Mouse (Mus musculus) limb, embryonic 10.5 days (tissue): ENCODE data around the gene Zfp119b. TPM values are rescaled to one million over a fixed set of nuclear protein-coding genes. Genes with fewer than 3 reads are reported as not detected.

Experiments used
- DNase-seq: peaks from one replicate; pipeline ENCODE4 v3.0.0-alpha.2; 2017; ENCODE audit warnings: low spot score
- H3K27ac ChIP-seq: fragments of 300-500 bp; sonication (generic); 2 replicates; pipeline ENCODE4 v1.5.1; 2016; ENCODE audit warnings: mild to moderate bottlenecking
- H3K27me3 ChIP-seq: fragments of 300-500 bp; sonication (generic); 2 replicates; pipeline ENCODE4 v1.6.1; 2016; ENCODE audit warnings: low read depth, mild to moderate bottlenecking; ENCODE audit not compliant: poor library complexity, severe bottlenecking
- H3K36me3 ChIP-seq: fragments of 300-500 bp; sonication (generic); 2 replicates; pipeline ENCODE4 v1.6.1; 2016; ENCODE audit warnings: mild to moderate bottlenecking, moderate library complexity
- H3K4me1 ChIP-seq: fragments of 300-500 bp; sonication (generic); 2 replicates; pipeline ENCODE4 v1.6.1; 2016
- H3K4me3 ChIP-seq: fragments of 300-500 bp; sonication (generic); 2 replicates; pipeline ENCODE4 v1.5.1; 2016; ENCODE audit warnings: mild to moderate bottlenecking, moderate library complexity
- H3K9me3 ChIP-seq: fragments of 300-500 bp; sonication (generic); replicated peaks from 2 replicates; pipeline ENCODE4 v1.6.1; 2016; ENCODE audit warnings: mild to moderate bottlenecking
- WGBS: fragments of 180-500 bp; shearing (Covaris S2); methylation state at CpG from one replicate; pipeline ENCODE4 v1.1.7; 2016; 5-methylcytosine and 5-hydroxymethylcytosine counted together
- polyA plus RNA-seq: library from polyadenylated mRNA; unstranded; fragments of >200 nt; fragmentation: Nextera tagmentation; extraction: Ambion mirVana; gene quantifications from 2 replicates; pipeline ENCODE4 v1.2.1, GENCODE M21; 2016

Gene Zfp119b
- 3.9 and 5.0 TPM in 2 replicates for polyA plus RNA-seq

DNA sequence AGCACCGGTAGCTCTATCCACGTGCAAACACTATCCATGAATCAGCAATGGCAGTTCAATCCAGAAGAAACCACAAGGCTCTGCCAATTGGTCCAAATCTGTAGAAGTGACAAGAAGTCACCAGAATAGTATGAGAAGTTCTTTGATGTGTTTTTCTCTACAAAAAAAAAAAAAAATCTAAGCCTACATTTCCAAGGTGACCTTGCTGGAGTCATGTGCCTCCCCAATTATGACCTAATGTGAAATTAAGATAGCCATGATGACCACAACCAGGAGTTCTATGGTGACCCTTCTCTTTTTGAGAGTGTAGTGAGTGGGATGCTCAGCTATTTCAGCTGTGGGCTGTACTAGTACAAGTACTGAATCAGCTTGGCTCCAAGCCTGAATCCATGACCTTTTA, at the start of gene Zfp119b:
Zfp119b (minus strand) TSS at position 101 of the 400 bp plus-strand sequence.
- WGBS: 87% methylated on average over 2 of the region's 2 CpGs
- Histone ChIP-seq H3K4me1 (peaks cover 6% of the 10 kb centered on the region), H3K4me3 (no peak within 1 kb of the TSS), H3K27ac (no peak within 1 kb of the TSS), H3K36me3 (no peaks in the 10 kb centered on the region), H3K9me3 (no peaks in the 10 kb centered on the region), H3K27me3 (peaks cover 5% of the 10 kb centered on the region)
- no peak for DNase-seq

DNA sequence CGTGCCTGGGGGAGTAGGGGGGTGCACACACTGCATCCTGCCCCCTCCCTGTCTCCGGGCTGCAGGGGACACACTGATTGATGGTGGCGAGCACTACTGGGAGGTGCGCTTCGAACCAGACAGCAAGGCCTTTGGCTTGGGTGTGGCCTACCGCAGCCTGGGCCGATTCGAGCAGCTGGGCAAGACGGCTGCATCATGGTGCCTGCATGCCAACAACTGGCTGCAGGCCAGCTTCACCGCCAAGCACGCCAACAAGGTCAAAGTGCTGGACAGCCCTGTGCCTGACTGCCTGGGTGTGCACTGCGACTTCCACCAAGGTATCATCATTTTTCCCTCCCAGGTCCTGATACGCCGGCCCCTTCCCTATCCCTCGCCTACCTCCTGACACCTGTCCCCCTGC, 46.7 kb upstream of the Zfp119b start:
- H3K27me3 ChIP-seq: peaks cover 22% of the 10 kb centered on the region
- H3K9me3 ChIP-seq: no peaks in the 10 kb centered on the region
- DNase-seq: no peak
- H3K4me1 ChIP-seq: peaks cover 11% of the 10 kb centered on the region
- H3K27ac ChIP-seq: no peak overlapping the region
- WGBS: 92% methylated on average over 15 of the region's 15 CpGs
- H3K4me3 ChIP-seq: no peak overlapping the region
- H3K36me3 ChIP-seq: peaks cover 33% of the 10 kb centered on the region

DNA sequence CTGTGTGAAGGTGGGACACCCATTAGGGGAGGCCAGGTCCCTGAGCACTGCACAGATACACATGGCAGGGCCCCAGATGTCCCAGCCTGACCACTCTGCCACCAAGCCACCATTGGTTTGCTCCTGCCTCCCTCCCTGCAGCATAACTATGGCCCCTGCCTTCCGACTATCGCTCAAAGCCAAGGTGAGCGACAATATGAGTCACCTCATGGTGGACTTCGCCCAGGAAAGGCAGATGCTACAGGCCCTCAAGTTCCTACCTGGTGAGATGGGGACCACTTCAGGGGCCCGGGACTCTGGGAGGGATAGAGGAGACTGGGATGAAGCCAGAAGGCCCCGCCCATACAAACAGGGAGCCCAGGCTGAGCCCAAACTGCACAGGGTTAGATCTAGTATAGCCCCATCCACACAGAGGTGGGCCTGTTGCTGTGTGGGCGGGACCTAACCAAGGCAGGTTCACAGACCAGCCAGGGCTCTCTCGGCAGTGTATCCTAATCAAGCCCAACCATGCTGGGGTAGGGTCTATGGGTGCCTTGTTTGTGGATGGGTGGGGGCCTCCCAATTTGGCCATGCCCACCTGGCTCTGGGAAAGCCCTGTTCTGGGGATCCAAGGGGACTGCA, 41.1 kb upstream of the Zfp119b start:
- Histone ChIP-seq H3K4me1 (peaks cover 12% of the 10 kb centered on the region), H3K36me3 (peaks cover 20% of the 10 kb centered on the region), H3K9me3 (no peaks in the 10 kb centered on the region), H3K4me3 (no peak overlapping the region), H3K27me3 (0 out of 2 replicates have a peak, but pooled peaks cover 2% of the 10 kb centered on the region), H3K27ac (no peak overlapping the region)
- no peak for DNase-seq
- WGBS: 79% methylated on average over 8 of the region's 8 CpGs

DNA sequence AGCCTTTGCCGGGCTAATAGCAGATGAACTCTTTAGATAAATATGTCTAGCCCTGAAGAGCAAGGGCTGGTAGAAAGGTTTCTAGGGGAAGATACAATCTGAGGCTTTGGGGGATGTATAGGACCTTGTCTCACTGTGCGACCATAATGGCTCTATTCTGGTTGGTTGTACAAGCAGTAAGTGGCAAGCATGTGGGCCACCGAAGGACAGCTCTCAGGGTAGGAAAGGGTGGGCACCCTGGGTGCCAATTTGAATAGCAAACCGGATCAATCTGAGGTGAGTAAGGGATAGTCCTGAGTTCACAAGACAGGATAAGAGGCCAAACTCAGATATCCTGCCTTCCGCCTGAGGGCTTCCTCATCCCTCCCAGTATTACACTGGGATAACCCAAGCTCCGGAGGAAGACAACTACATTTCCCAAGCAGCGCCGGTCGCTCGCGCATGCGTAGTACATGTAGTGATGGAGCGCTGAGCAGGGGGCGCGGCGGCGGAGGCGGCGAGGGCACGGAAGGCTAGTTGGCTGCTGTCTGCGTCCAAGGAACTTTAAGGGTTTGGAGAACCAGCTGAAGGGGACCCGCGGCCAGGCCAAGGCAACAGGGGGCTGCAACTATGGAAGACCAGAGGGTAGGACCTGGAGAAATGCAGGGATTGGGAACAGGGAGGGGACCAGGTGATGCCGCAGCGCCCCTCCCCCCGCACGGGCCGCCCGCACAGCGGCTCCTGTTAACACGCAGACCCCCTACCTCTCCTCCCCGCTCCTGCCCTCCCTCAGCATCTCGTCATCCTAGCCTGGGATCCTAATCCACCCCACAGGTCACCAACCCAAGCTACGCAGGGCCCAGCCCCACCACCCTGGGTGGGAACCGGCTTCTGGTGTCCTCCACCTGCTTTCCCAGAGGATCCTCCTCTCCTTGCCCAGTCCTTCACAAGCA, 37.0 kb upstream of the Zfp119b start, which contains the start of gene Fsd1:
Fsd1 (plus strand) TSS at position 480 of the 932 bp plus-strand sequence.
- no peaks in the 10 kb centered on the region for H3K9me3 ChIP-seq
- 11% methylated on average over 35 of the region's 35 CpGs for WGBS
- H3K27ac ChIP-seq: peak within 1 kb of the TSS; percentile 79
- peak; percentile 85 for DNase-seq
- peaks cover 12% of the 10 kb centered on the region for H3K4me1 ChIP-seq
- peak within 1 kb of the TSS; percentile 75 for H3K4me3 ChIP-seq
- 0 out of 2 replicates have a peak, but pooled peaks cover 2% of the 10 kb centered on the region for H3K27me3 ChIP-seq
- 0 out of 2 replicates have a peak, but pooled peaks cover 4% of the 10 kb centered on the region for H3K36me3 ChIP-seq

DNA sequence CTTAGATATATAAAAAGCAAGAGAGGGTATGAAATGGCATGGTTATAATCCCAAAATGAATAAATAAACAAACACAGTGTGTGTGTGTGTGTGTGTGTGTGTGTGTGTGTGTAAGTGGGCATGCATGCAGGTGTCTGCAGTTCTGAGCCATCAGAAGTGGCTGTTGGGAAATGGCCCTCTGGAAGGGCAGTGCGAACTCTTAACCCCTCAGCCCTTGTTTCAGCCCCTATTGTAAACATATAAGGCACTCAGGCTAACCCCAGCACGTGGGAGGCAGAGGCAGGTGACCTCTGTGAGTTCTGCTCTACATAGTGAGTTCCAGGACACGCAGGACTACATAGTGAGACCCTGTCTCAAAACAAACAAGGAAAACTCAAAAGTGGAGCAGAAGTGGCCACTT, 28.0 kb upstream of the Zfp119b start:
- WGBS: 45% methylated on average over 3 of the region's 3 CpGs
- Histone ChIP-seq H3K36me3 (peaks cover 22% of the 10 kb centered on the region), H3K4me3 (no peak overlapping the region), H3K27me3 (peaks cover 7% of the 10 kb centered on the region; the same call in 1 of the 2 replicates), H3K27ac (no peak overlapping the region), H3K4me1 (peaks cover 9% of the 10 kb centered on the region), H3K9me3 (no peaks in the 10 kb centered on the region)
- no peak for DNase-seq

DNA sequence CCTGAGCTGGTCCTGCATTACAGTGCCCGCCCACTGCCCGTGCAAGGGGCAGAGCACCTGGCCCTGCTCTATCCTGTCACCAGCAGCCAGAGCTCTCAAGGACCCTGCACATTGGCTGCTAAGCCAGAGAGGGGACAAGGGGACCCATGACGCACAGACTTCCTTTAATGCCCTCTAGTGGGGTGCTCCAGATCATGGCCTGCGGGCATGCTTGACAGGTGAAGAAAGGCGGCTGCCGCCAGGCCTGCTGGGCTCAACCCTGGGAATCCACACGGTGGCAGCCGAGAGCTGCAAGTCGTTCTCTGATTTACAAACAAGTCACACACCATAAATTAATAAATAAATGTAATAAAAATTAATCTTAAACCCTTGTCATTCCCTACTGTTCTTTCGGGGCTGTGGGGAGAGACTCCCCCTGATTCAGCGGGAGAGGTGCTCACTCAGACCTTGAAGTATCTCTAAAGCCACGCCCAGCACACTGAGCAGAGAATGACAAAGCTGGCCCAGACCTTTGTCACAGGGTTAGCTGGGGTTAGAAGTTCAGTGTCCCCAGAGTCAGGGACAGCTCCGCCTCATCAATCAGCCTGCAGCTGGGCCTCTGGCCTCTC, 27.1 kb upstream of the Zfp119b start:
- H3K4me1 ChIP-seq: peaks cover 12% of the 10 kb centered on the region
- 16% methylated on average over 13 of the region's 13 CpGs for WGBS
- peaks cover 22% of the 10 kb centered on the region for H3K36me3 ChIP-seq
- H3K27me3 ChIP-seq: peaks cover 13% of the 10 kb centered on the region
- no peak overlapping the region for H3K4me3 ChIP-seq
- H3K27ac ChIP-seq: no peak overlapping the region
- peak; percentile 85 for DNase-seq
- H3K9me3 ChIP-seq: no peaks in the 10 kb centered on the region

DNA sequence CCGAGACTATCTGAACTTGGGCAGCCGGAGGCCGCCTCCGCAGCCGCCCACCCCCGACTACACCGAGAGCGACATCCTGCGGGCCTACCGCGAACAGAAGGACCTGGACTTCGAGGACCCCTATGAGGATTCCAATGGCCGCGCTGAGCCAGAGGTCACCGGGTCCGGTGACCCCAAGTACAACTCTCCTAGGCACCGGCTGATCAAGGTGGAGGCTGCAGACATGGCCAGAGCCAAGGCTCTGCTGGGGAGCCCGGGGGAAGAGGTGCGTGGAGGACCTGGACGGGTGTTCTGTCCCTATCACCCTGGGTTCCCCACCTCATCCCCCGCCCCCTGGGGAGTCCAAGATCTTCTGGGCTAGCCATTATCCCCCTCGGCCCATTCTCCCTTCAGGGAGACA, 22.2 kb upstream of the Zfp119b start:
- DNase-seq: no peak
- 27% methylated on average over 22 of the region's 22 CpGs for WGBS
- H3K4me1 ChIP-seq: peaks cover 31% of the 10 kb centered on the region

DNA sequence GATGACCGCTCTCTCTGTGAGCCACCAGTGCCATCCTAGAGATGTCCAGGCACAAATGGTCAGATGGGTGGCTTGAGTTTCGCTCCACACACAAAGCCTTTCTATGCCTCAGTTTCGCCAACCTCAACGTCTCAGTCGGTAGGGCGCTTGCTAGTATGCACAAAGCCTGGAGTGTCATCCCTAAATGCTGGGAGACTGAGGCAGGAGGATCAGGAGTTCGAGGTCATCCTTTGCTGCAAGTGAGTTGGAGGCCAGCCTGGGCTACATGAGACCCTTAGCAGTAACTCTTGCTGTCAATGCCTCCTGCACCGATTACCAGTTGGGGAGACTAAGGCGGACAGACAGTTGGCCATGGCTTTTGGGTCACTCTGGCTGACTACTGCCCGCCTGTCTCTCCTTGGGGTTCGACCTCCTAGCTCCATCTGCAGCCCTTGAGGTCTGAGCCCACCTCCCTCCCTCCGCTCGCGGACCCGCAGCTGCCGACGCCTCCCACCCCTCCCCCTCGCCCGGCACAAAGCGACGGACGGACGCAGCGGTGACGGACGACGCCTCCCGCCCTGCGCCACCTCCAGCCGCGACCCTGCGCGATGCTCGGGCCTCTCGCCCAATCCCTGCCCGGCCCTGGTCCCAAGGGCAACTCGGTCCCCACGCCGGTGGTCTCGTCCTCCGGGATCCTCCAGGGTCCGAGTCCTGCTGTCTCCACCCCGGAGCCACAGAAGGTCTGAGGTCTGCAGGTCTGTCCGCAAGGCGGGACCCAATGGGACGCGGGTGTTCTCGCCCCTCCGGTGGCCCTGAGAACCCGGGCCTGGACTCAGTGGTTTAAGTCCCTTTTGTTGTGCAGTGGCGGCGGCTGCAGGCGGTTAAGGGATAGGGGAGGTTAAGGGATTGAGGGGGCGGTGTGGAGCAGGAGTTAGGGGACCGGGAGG, 20.9 kb upstream of the Zfp119b start, which contains the start of gene Shd:
Shd (plus strand) TSS at position 502 of the 926 bp plus-strand sequence.
- 8% methylated on average over 55 of the region's 55 CpGs for WGBS
- Histone ChIP-seq H3K4me1 (peaks cover 28% of the 10 kb centered on the region), H3K27ac (peak within 1 kb of the TSS; percentile 90), H3K27me3 (peaks cover 31% of the 10 kb centered on the region), H3K4me3 (peak within 1 kb of the TSS; percentile 63), H3K36me3 (peaks cover 57% of the 10 kb centered on the region), H3K9me3 (no peaks in the 10 kb centered on the region)
- peak; percentile 84 for DNase-seq

More for the DNA sequence above, 22.2 kb upstream of the Zfp119b start:
- no peaks in the 10 kb centered on the region for H3K9me3 ChIP-seq
- peaks cover 31% of the 10 kb centered on the region for H3K27me3 ChIP-seq
- H3K4me3 ChIP-seq: peak overlapping the region; percentile 63
- peaks cover 46% of the 10 kb centered on the region for H3K36me3 ChIP-seq
- peak overlapping the region; percentile 90; the same call in 1 of the 2 replicates for H3K27ac ChIP-seq

DNA sequence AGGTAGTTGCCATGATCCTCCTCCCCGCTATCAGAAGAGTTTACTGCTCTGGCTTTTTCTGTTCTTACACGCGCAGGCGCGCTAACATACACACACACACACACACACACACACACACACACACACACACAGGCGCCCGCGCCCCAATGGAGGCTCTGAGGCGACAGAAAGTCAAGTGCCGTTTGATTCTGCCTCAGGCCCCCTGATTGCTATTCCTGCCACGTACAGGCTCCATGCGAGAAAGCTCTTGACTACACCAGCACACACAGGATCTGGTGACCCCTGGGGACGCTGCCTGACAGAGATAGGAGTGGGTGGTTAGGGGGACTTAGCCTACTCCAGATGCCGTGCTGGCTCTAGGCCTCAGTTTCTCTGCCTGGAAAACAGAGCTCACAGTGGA, 20.3 kb upstream of the Zfp119b start:
- Histone ChIP-seq H3K36me3 (peaks cover 61% of the 10 kb centered on the region), H3K4me1 (peaks cover 28% of the 10 kb centered on the region), H3K9me3 (no peaks in the 10 kb centered on the region), H3K27me3 (peaks cover 31% of the 10 kb centered on the region), H3K4me3 (peak overlapping the region; percentile 63; the same call in 1 of the 2 replicates), H3K27ac (peak overlapping the region; percentile 90)
- DNase-seq: no peak
- WGBS: 61% methylated on average over 14 of the region's 14 CpGs

DNA sequence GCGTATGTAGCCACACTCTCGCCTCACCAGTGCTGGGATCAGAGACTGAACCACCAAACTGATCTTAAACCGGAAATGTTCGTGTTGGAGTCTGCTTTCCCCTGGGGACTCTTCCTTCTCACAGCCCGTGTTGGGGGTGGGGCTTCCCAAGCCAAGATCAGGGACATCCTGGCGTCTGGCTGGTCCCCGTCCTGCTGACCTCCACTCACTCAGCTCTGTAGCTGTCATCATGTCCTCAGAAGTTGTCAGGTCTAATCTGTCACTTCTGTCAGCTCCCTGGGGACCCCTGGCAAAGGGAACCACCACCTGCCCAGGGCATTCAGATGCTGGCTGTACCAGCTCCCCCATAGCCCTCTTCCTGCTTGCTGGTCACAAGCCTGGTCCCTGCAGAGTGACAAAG, 18.9 kb upstream of the Zfp119b start:
- Histone ChIP-seq H3K9me3 (no peaks in the 10 kb centered on the region), H3K4me3 (no peak overlapping the region), H3K27ac (no peak overlapping the region), H3K4me1 (peaks cover 28% of the 10 kb centered on the region), H3K36me3 (peaks cover 63% of the 10 kb centered on the region), H3K27me3 (peaks cover 31% of the 10 kb centered on the region)
- DNase-seq: no peak
- 69% methylated on average over 7 of the region's 7 CpGs for WGBS

DNA sequence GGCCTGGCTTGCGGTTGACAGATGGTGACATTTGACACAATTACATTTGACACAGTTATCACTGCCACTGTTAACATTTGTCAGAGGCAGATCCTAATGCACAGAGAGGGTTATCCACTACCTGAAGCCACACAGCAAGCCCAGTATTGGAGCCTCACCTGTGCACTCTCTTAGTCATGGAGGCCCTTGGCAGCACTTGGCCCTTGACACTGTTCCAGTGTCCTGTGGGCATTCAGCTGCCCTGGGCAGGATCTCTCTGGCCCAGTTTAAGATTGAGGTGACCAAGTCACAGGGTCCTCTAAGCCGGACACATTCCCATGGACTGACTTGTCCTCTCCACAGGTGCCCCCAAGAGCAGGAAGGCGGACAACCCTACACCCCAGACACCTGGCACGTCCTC, 17.9 kb upstream of the Zfp119b start:
- Histone ChIP-seq H3K9me3 (no peaks in the 10 kb centered on the region), H3K36me3 (peaks cover 63% of the 10 kb centered on the region)
- WGBS: 95% methylated on average over 4 of the region's 4 CpGs

DNA sequence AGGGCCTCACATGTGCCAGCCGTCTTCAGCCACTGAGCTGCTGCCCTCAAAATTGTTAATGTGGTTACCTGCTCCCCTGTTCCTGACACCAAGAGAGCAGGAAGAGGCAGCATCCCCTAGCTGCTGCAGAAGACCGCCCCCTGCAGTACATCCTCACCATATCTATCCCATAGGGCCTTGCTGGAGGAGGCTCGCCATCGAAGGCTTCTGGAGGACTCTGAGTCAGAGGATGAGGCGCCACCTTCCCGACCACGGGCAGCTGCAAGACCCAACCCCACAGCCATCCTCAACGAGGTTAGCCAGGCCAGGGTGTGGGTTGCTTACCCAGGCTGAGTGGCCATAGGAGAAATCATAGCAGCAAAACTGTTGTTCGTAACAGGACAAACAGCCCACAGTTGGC, 15.7 kb upstream of the Zfp119b start:
- Histone ChIP-seq H3K9me3 (no peaks in the 10 kb centered on the region), H3K4me3 (no peak overlapping the region), H3K27me3 (0 out of 2 replicates have a peak, but pooled peaks cover 12% of the 10 kb centered on the region), H3K27ac (no peak overlapping the region), H3K36me3 (peaks cover 80% of the 10 kb centered on the region), H3K4me1 (peaks cover 13% of the 10 kb centered on the region)
- no peak for DNase-seq
- WGBS: 81% methylated on average over 9 of the region's 9 CpGs

More for the DNA sequence above, 17.9 kb upstream of the Zfp119b start:
- DNase-seq: no peak
- no peak overlapping the region for H3K27ac ChIP-seq
- H3K4me3 ChIP-seq: no peak overlapping the region
- H3K27me3 ChIP-seq: peaks cover 23% of the 10 kb centered on the region
- H3K4me1 ChIP-seq: peaks cover 28% of the 10 kb centered on the region
